Mouse (Mus musculus) kidney, embryonic 16.5 days (tissue): ENCODE data around the gene Atmin. TPM values are rescaled to one million over a fixed set of nuclear protein-coding genes. Genes with fewer than 3 reads are reported as not detected.

ENCODE experiments used
- ATAC-seq: fragments of 200-750 bp; cut with Nextera tagmentation; 2 replicates; pipeline ENCODE4 v1.8.0; 2017; ENCODE audit warnings: moderate TSS enrichment; ENCODE audit not compliant: low FRiP score, low TSS enrichment
- H3K27ac ChIP-seq: fragments of 300-500 bp; sonication (generic); 2 replicates; pipeline ENCODE4 v1.5.1; 2014; ENCODE audit warnings: low read length
- H3K27me3 ChIP-seq: fragments of 300-500 bp; sonication (generic); 2 replicates; pipeline ENCODE4 v1.6.1; 2014; ENCODE audit warnings: low read length, control low read depth, mixed read lengths; ENCODE audit not compliant: insufficient read depth
- H3K36me3 ChIP-seq: fragments of 300-500 bp; sonication (generic); 2 replicates; pipeline ENCODE4 v1.6.1; 2014; ENCODE audit warnings: low read length, control low read depth, mixed read lengths; ENCODE audit not compliant: insufficient read depth
- H3K4me1 ChIP-seq: fragments of 300-500 bp; sonication (generic); 2 replicates; pipeline ENCODE4 v1.6.1; 2014; ENCODE audit warnings: low read length, control low read depth, mixed read lengths; ENCODE audit not compliant: insufficient read depth
- H3K4me2 ChIP-seq: fragments of 300-500 bp; sonication (generic); replicated peaks from 2 replicates; pipeline ENCODE4 v1.6.1; 2014; ENCODE audit warnings: low read depth, low read length
- H3K4me3 ChIP-seq: fragments of 300-500 bp; sonication (generic); 2 replicates; pipeline ENCODE4 v1.5.1; 2014; ENCODE audit warnings: mild to moderate bottlenecking, low read length
- H3K9ac ChIP-seq: fragments of 300-500 bp; sonication (generic); replicated peaks from 2 replicates; pipeline ENCODE4 v1.6.1; 2014; ENCODE audit warnings: low read length
- H3K9me3 ChIP-seq: fragments of 300-500 bp; sonication (generic); 2 replicates; pipeline ENCODE4 v1.6.1; 2016; ENCODE audit warnings: low read length, control low read depth
- WGBS: fragments of 180-500 bp; shearing (Covaris S2); extraction: QIAGEN DNeasy Blood & Tissue Kit; methylation state at CpG from one replicate; pipeline ENCODE4 v1.1.7; 2014; 5-methylcytosine and 5-hydroxymethylcytosine counted together
- polyA plus RNA-seq: library from polyadenylated mRNA; unstranded; fragments of >200 nt; fragmentation: Nextera tagmentation; extraction: Ambion mirVana; gene quantifications from 2 replicates; pipeline ENCODE4 v1.2.1, GENCODE M21; 2015

The Atmin gene
- polyA plus RNA-seq, 1 experiment from 2014 or later: 12.0 TPM

- Histone ChIP-seq H3K4me1 (no peaks in the 10 kb centered on the region), H3K27ac (no peak overlapping the region), H3K27me3 (no peaks in the 10 kb centered on the region), H3K9me3 (no peaks in the 10 kb centered on the region), H3K9ac (no peak overlapping the region), H3K4me2 (no peak overlapping the region), H3K4me3 (no peak overlapping the region), H3K36me3 (peaks cover 42% of the 10 kb centered on the region)
- ATAC-seq: 0 out of 2 replicates have a peak, but pooled peaks have one; percentile 46
- WGBS: 81% methylated on average over 9 of the region's 9 CpGs
These were observed 15.3 kb upstream of the Atmin start for GRCm38 (mm10) chr8:116927880-116928279.

DNA sequence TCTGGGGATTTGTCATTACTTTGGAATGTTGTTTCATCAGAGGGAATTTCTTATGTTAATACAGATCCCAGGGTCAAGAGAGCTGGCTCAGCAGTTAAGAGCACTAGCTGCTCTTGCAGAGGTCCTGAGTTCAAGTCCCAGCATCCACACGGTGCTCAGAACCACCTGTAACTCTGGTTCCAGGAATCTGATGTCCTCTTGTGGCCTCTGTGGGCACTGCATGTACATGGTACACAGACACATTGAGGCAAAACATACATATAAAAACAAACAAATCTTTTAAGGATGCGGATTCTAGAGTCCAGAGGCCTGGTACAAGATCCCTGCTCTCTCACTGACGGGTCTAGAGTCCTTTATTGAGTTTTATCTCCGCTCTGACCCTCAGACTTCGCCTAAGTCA, 14.6 kb upstream of the Atmin start:
- Histone ChIP-seq H3K9me3 (no peaks in the 10 kb centered on the region), H3K27me3 (no peaks in the 10 kb centered on the region), H3K9ac (no peak overlapping the region), H3K4me1 (no peaks in the 10 kb centered on the region), H3K4me2 (no peak overlapping the region), H3K4me3 (no peak overlapping the region), H3K36me3 (peaks cover 49% of the 10 kb centered on the region), H3K27ac (no peak overlapping the region)
- no peak for ATAC-seq
- 91% methylated on average over 5 of the region's 5 CpGs for WGBS

DNA sequence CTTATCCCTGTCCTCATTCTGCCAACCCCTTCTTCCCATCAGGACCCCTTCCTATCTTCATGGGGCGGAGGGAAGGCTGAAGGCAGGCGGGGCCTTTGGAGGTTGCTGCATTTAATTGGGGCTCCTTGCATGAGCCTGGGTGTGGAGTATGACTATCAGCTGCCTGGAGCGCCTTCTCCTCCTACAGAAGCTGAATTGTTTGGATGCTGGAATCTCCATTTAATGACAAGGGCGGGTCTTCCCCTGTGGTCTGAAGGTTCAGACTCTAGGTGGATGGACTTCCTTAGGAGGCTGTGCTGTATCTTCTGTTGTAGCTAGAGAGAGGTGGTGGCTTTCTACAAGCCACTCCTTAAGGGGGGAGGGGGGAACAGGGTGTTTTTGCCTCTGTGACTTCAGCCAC, 8.2 kb upstream of the Atmin start:
- H3K4me3 ChIP-seq: no peak overlapping the region
- no peak overlapping the region for H3K9ac ChIP-seq
- H3K9me3 ChIP-seq: no peaks in the 10 kb centered on the region
- H3K4me2 ChIP-seq: no peak overlapping the region
- no peaks in the 10 kb centered on the region for H3K27me3 ChIP-seq
- H3K36me3 ChIP-seq: peaks cover 69% of the 10 kb centered on the region
- H3K4me1 ChIP-seq: no peaks in the 10 kb centered on the region
- H3K27ac ChIP-seq: no peak overlapping the region
- WGBS: 92% methylated on average over 4 of the region's 4 CpGs
- ATAC-seq: no peak

- 87% methylated on average over 6 of the region's 6 CpGs for WGBS
- Histone ChIP-seq H3K4me3 (no peak overlapping the region), H3K36me3 (peaks cover 71% of the 10 kb centered on the region), H3K4me1 (no peaks in the 10 kb centered on the region), H3K27ac (no peak overlapping the region), H3K4me2 (no peak overlapping the region), H3K27me3 (no peaks in the 10 kb centered on the region), H3K9ac (no peak overlapping the region), H3K9me3 (no peaks in the 10 kb centered on the region)
- no peak for ATAC-seq
These were observed 7.7 kb upstream of the Atmin start for GRCm38 (mm10) chr8:116935506-116935905.

GRCm38 (mm10) chr8:116942284-116943058, 722 bp upstream of the Atmin start:
- no peak overlapping the region for H3K27ac ChIP-seq
- 83% methylated on average over 12 of the region's 12 CpGs for WGBS
- no peaks in the 10 kb centered on the region for H3K27me3 ChIP-seq
- H3K9me3 ChIP-seq: no peaks in the 10 kb centered on the region
- no peak overlapping the region for H3K4me3 ChIP-seq
- H3K36me3 ChIP-seq: peaks cover 16% of the 10 kb centered on the region; the same call in 1 of the 2 replicates
- ATAC-seq: no peak
- H3K4me2 ChIP-seq: no peak overlapping the region
- H3K9ac ChIP-seq: no peak overlapping the region
- peaks cover 17% of the 10 kb centered on the region for H3K4me1 ChIP-seq

DNA sequence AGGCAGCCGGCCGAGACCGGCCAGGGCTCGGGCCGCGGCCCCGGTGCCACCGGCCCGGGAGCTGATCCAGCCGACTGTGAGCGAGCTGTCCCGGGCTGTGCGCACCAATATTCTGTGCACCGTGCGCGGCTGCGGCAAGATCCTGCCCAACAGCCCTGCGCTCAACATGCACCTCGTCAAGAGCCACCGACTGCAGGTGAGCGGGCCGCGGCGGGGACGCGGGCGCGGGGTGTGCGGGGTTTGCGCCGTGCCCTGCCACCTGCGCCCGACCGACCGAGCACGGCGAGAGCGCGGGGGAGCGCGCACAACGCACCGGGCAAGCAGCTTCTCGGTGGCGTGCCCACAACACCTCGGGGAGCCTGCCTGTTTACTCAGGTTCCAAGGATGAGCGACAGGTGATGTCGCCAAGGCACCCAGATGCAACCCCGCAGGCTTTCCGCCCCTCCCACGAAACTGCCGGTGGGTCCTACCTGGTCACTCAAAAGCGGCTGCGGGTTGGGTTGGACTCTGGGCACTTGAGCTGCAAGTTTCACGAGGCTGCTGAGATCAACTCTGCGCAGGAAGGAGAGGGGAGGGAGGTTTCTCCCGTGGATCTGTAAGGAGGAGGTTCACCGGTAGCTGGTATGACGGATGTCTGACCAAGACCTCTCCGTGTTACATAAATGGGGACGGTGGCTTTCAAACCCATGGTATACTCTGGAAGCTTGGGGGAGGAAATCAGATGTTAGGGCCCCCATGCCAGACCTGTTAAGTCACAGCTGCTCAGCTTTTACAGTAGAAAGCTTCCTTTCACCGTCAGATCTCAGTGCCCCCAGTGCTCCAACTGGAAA, 577 bp downstream of the Atmin start:
- ATAC-seq: peak; percentile 83

DNA sequence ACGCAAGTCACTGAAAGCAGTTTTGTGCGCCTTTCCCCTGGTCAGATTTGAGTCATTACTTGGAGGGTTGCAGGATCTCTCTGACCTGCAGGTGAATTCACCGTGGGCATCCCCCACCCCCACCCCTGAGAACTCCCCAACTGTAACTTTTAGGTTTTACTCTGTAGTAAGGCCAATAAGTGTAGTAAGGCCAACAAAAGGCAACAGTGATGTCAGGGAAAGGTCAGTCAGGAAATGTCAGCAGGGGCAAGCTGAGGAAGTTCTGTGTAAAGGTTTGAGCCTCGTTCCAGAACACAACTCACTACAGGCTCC, 1.1 kb downstream of the Atmin start:
- Histone ChIP-seq H3K27me3 (no peaks in the 10 kb centered on the region), H3K9ac (peak overlapping the region; percentile 91; the same call in 1 of the 2 replicates), H3K9me3 (no peaks in the 10 kb centered on the region), H3K4me3 (peak overlapping the region; percentile 89), H3K27ac (no peak overlapping the region), H3K4me2 (peak overlapping the region; percentile 91), H3K36me3 (0 out of 2 replicates have a peak, but pooled peaks cover 7% of the 10 kb centered on the region), H3K4me1 (peaks cover 17% of the 10 kb centered on the region)
- WGBS: 7% methylated on average over 4 of the region's 4 CpGs
- no peak for ATAC-seq

More for the DNA sequence above, 577 bp downstream of the Atmin start:
- under 1% methylated on average over 62 of the region's 62 CpGs for whole genome bisulfite sequencing
- Histone ChIP-seq H3K36me3 (0 out of 2 replicates have a peak, but pooled peaks cover 7% of the 10 kb centered on the region), H3K4me2 (peak overlapping the region; percentile 91), H3K9ac (peak overlapping the region; percentile 91), H3K9me3 (no peaks in the 10 kb centered on the region), H3K27ac (no peak overlapping the region), H3K4me3 (peak overlapping the region; percentile 89), H3K4me1 (peaks cover 17% of the 10 kb centered on the region), H3K27me3 (no peaks in the 10 kb centered on the region)

DNA sequence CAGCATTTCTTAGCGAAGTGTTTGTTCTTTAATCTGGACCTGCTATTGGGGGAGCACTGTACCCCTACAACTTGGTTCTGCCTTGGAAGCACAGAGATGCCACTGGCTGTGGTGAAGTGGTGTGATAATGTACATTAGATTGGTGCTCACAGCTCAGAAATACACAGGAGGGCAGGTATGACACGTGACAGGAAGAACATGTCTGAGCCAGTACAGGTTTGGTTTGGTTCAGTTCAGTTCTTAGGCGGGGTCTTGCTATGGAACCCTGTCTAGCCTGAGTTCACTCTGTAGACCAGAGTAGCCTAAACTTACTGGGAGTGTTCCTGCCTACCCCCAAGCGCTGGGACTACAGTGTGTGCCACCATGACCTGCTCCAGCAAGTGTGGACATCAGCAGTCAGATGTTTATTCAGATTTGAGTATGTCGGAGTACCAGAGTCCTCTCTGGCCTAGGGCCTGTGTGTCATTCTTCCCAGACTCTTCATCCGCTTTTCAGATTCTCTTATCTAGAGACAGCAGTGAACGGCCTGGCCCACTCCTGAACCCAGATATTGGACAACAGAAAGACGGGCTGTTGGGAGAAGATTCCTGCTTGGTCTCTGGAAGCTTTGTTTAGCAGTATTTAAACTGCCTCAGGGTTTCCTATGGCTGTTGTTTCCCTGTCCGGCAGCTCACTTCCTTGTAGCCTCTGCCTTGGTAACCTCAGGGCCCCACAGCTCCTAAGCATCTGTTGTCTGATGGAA, 2.1 kb downstream of the Atmin start:
- Histone ChIP-seq H3K4me1 (peaks cover 17% of the 10 kb centered on the region), H3K27me3 (no peaks in the 10 kb centered on the region), H3K27ac (no peak overlapping the region), H3K4me3 (no peak overlapping the region), H3K9ac (no peak overlapping the region), H3K9me3 (no peaks in the 10 kb centered on the region), H3K36me3 (0 out of 2 replicates have a peak, but pooled peaks cover 6% of the 10 kb centered on the region), H3K4me2 (no peak overlapping the region)
- ATAC-seq: no peak
- WGBS: 85% methylated on average over 9 of the region's 9 CpGs

- Histone ChIP-seq H3K4me1 (peaks cover 18% of the 10 kb centered on the region), H3K27ac (no peak overlapping the region), H3K9ac (0 out of 2 replicates have a peak overlapping the region, but pooled peaks have one; percentile 2), H3K4me2 (0 out of 2 replicates have a peak overlapping the region, but pooled peaks have one; percentile 14), H3K9me3 (no peaks in the 10 kb centered on the region), H3K36me3 (0 out of 2 replicates have a peak, but pooled peaks cover 3% of the 10 kb centered on the region), H3K27me3 (no peaks in the 10 kb centered on the region), H3K4me3 (no peak overlapping the region)
- WGBS: 67% methylated on average over 21 of the region's 21 CpGs
- ATAC-seq: no peak
These were observed 3.2 kb downstream of the Atmin start for GRCm38 (mm10) chr8:116946268-116946838.
